Mouse (Mus musculus) CH12.LX (cell line): Measurements from ENCODE around the gene Cdhr2.

Source experiments
- BHLHE40 ChIP-seq: IDR thresholded peaks from 2 replicates; pipeline ENCODE4 v1.6.1; 2011; ENCODE audit warnings: mild to moderate bottlenecking, low read depth, low read length, improper control_type of control experiment
- CTCF ChIP-seq, 2 experiments: IDR thresholded peaks in 1 of 2; conservative IDR thresholded peaks in 1 of 2; 2 replicates each; pipeline ENCODE4 v1.5.1; 2011 to 2012; ENCODE audit warnings: low read depth in 2 of 2, low read length in 2 of 2, improper control_type of control experiment in 1 of 2, inconsistent platforms in 1 of 2, mild to moderate bottlenecking in 1 of 2, moderate library complexity in 1 of 2
- EP300 ChIP-seq: IDR thresholded peaks from 2 replicates; pipeline ENCODE4 v1.6.1; 2011; ENCODE audit warnings: low read length, improper control_type of control experiment
- MAFK ChIP-seq: IDR thresholded peaks from 2 replicates; pipeline ENCODE4 v1.6.1; 2011; ENCODE audit warnings: low read length, improper control_type of control experiment; ENCODE audit not compliant: insufficient replicate concordance
- POLR2A ChIP-seq: IDR thresholded peaks from 2 replicates; pipeline ENCODE4 v1.6.1; 2011; ENCODE audit warnings: low read depth, mild to moderate bottlenecking, improper control_type of control experiment, low read length
- SIN3A ChIP-seq: IDR thresholded peaks from 2 replicates; pipeline ENCODE4 v1.6.1; 2012; ENCODE audit warnings: low read length, improper control_type of control experiment, inconsistent platforms
- SMC3 ChIP-seq: IDR thresholded peaks from 2 replicates; pipeline ENCODE4 v1.6.1; 2011; ENCODE audit warnings: low read depth, low read length, improper control_type of control experiment
- ZKSCAN1 ChIP-seq: IDR thresholded peaks from 2 replicates; pipeline ENCODE4 v1.6.1; 2012; ENCODE audit warnings: low read depth, inconsistent platforms, low read length, improper control_type of control experiment, borderline replicate concordance

GRCm38 (mm10) chr13:54759496-54759895 lies 58.2 kb downstream of the Cdhr2 start:
- TF ChIP-seq BHLHE40 (no peak), POLR2A (no peak), CTCF (conservative IDR thresholded peaks at IDR 0.05 in 1 of 2, IDR thresholded peaks at IDR 0.05 in 1 of 2; ENCODE audit: low read depth in 2 of 2, low read length in 2 of 2) (no peak), ZKSCAN1 (no peak), EP300 (no peak), MAFK (no peak), SIN3A (no peak), SMC3 (no peak)
